Mouse (Mus musculus) B cell, adult 2 months (primary cell): ENCODE measurements around the gene H1foo.
A peak's percentile ranks its signal among the peaks of the same experiment; 100 is the strongest.

Source experiments
- DNase-seq, 2 experiments: peaks; one replicate each; pipeline ENCODE4 v3.0.0; 2022

The H1foo gene

GRCm38 (mm10) chr6:115930018-115930417, 14.7 kb upstream of the H1foo start:
- DNase-seq, result no peak

- no peak for DNase-seq
Observed at GRCm38 (mm10) chr6:115931639-115932038, 13.1 kb upstream of the H1foo start, which contains the start of gene Rho. Rho (plus strand) TSS chr6:115931748.

- no peak for DNase-seq
Observed at GRCm38 (mm10) chr6:115932391-115932790, 12.3 kb upstream of the H1foo start.

- DNase-seq, result no peak
Observed at GRCm38 (mm10) chr6:115935544-115935943, 9.2 kb upstream of the H1foo start.

GRCm38 (mm10) chr6:115938011-115938410, 6.7 kb upstream of the H1foo start:
- no peak for DNase-seq

GRCm38 (mm10) chr6:115938798-115939197, 5.9 kb upstream of the H1foo start:
- DNase-seq, result no peak

GRCm38 (mm10) chr6:115940603-115941002, 4.1 kb upstream of the H1foo start:
- no peak for DNase-seq

GRCm38 (mm10) chr6:115941128-115941527, 3.6 kb upstream of the H1foo start:
- DNase-seq, result peak in 1 of 2 experiments; percentile 7

- no peak for DNase-seq
Observed at GRCm38 (mm10) chr6:115943498-115944427, 975 bp upstream of the H1foo start.

- DNase-seq, result no peak
Observed at GRCm38 (mm10) chr6:115945633-115946032, 895 bp downstream of the H1foo start.

- DNase-seq, result no peak
Observed at GRCm38 (mm10) chr6:115946389-115946788, 1.7 kb downstream of the H1foo start.

- DNase-seq, result no peak
Observed at GRCm38 (mm10) chr6:115954506-115955074, 9.9 kb downstream of the H1foo start.

- DNase-seq, result no peak
Observed at GRCm38 (mm10) chr6:115955169-115955568, 10.4 kb downstream of the H1foo start.

- DNase-seq, result no peak
Observed at GRCm38 (mm10) chr6:115955664-115956063, 10.9 kb downstream of the H1foo start.

GRCm38 (mm10) chr6:115956418-115956921, 11.7 kb downstream of the H1foo start:
- no peak for DNase-seq

GRCm38 (mm10) chr6:115956922-115957601, 12.3 kb downstream of the H1foo start:
- no peak for DNase-seq

- no peak for DNase-seq
Observed at GRCm38 (mm10) chr6:115957681-115958080, 12.9 kb downstream of the H1foo start.

GRCm38 (mm10) chr6:115958445-115958844, 13.7 kb downstream of the H1foo start:
- DNase-seq, result no peak

- no peak for DNase-seq
Observed at GRCm38 (mm10) chr6:115959151-115959691, 14.5 kb downstream of the H1foo start.

GRCm38 (mm10) chr6:115960322-115960721, 15.6 kb downstream of the H1foo start:
- no peak for DNase-seq

- DNase-seq, result no peak
Observed at GRCm38 (mm10) chr6:115961743-115962142, 17.0 kb downstream of the H1foo start.

GRCm38 (mm10) chr6:115962439-115963085, 17.8 kb downstream of the H1foo start:
- no peak for DNase-seq

GRCm38 (mm10) chr6:115963656-115964055, 18.9 kb downstream of the H1foo start:
- DNase-seq, result no peak
